Mouse (Mus musculus): Measurements from ENCODE around the gene Abi3bp.

DNA sequence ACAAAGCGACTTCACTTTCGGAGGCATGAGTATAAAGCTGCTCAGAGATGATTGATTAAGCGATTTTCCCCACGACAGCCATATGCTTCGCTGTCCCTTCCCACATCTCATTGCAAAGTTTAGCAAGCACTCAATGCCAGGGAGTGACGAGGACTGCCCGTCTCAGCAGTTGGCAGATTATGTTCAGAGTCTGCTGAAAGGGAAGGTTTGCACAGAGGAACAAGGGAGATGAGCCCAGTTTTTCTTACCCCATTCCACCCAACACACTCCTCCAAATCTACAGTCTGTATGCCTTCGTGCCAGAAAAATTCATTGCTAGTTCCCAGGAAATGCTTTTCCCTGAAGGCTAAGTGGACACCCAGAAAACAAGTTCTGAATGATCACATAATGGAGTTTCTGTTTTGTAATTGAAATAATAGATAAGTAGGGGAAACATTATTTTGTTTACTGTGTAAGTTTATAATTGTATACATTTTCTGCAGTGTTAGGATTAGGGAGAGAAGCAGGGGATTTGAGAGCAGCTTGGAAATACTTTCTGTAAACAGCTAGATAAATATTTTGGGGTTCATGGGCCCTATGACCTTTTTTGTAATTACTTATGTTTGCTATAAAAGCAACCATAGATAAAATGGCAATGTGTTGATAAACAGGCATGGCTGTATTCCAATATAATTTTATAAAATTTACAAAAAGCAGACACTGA lies 19.5 kb upstream of the Abi3bp start:
- no peak for TF ChIP-seq REST (IDR thresholded peaks at IDR 0.05; ENCODE audit: insufficient read depth, insufficient read length)
- no peak for TF ChIP-seq MAX (IDR thresholded peaks at IDR 0.05; ENCODE audit: low read depth)
- TF ChIP-seq MYOG (IDR thresholded peaks at IDR 0.05; ENCODE audit: control insufficient read depth in 1 of 3, insufficient read depth in 1 of 3, insufficient read length in 2 of 3, low read depth in 2 of 3), result no peak
- TF ChIP-seq POLR2A (IDR thresholded peaks at IDR 0.05; ENCODE audit: insufficient read length, low read depth), result no peak
- TF ChIP-seq SRF (IDR thresholded peaks at IDR 0.05; ENCODE audit: control insufficient read depth, insufficient read length, low read depth), result no peak
- no peak for TF ChIP-seq POLR2AphosphoS2 (IDR thresholded peaks at IDR 0.05; ENCODE audit: insufficient read length, low read depth)
- TF ChIP-seq E2F4 (IDR thresholded peaks at IDR 0.05; ENCODE audit: insufficient read depth), result no peak
- no peak for TF ChIP-seq USF1 (IDR thresholded peaks at IDR 0.05; ENCODE audit: low read depth)
- TF ChIP-seq MYOD1 (IDR thresholded peaks at IDR 0.05; ENCODE audit: control insufficient read depth in 1 of 3, insufficient read length in 2 of 3, low read depth in 2 of 3), result no peak
- TF ChIP-seq CEBPB (IDR thresholded peaks at IDR 0.05; ENCODE audit: insufficient read depth, poor library complexity, severe bottlenecking), result no peak
- TF ChIP-seq TCF12 (IDR thresholded peaks at IDR 0.05; ENCODE audit: insufficient read depth, poor library complexity, severe bottlenecking), result no peak
- no peak for TF ChIP-seq TCF3 (IDR thresholded peaks at IDR 0.05; ENCODE audit: insufficient read length, low read depth)
